Comparison of ENCODE assay signal across 8 mouse cellular contexts in the genomic region with DNA sequence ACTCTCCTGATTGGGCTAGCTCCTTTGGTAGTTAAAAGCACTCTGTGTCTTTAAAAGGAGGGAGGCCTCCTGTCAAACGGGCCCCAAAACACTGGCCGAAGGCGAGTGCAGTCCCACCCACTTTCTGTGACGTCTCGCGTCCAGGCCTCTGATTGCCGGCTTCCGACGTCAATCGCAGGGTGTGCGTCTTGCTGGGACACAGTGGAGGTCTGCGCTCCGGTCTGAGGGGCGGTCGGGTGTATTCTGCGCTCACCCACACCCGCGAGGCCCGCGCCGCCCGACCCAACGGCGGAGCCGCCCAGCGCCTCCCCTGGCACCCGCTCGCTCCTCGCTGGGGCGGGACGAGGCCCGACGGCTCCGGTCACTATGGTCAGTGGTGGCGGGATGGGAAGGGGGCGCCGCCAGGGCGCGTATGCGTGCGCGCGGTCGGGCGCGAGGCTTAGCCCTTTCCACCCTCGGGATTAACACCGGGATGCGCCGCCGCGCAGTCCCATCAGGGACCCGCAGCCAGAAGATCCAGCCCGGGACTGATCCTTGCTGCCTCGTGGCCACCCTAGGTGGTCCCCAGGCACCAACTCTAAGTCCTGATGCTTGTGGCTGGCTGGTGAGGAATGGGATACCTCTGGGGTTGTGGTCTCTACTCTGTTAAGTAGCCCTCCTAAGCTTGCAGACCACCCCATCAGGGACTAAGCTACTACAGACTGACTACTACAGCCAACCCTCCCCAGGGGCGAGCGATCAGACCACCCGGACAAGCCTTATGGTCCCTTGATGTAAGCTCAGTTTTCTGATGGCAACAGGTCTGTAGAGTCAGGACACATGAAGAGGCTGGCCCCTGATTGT. TPM values are rescaled to one million over a fixed set of nuclear protein-coding genes. Genes with fewer than 3 reads are reported as not detected.
DNase-seq lines count a peak whose midpoint lies in the region; ATAC-seq lines count a peak whose summit lies in the region.

Gene Otub2, plus strand, starts transcription at position 178 of the 843 bp plus-strand sequence.

- peak within 1 kb of the TSS; percentile 85 for H3K4me2 ChIP-seq in hindbrain, embryonic 16.5 days (ENCODE audit: low read length)

- H3K4me3 ChIP-seq in hindbrain, embryonic 16.5 days (ENCODE audit: low read length): peak within 1 kb of the TSS; percentile 78
- peak within 1 kb of the TSS; percentile 34 for H3K4me3 ChIP-seq in macrophage (ENCODE audit: inconsistent target)

- H3K27ac ChIP-seq in hindbrain, embryonic 16.5 days (ENCODE audit: low read depth, low read length): peak within 1 kb of the TSS; percentile 74
- H3K27ac ChIP-seq in macrophage: no peak within 1 kb of the TSS

- peak; percentile 99 for ATAC-seq in hindbrain, embryonic 16.5 days

- no peaks in the 10 kb centered on the region for H3K36me3 ChIP-seq in hindbrain, embryonic 16.5 days (ENCODE audit: control insufficient read depth, insufficient read depth, low read length)
- no peaks in the 10 kb centered on the region for H3K36me3 ChIP-seq in macrophage (ENCODE audit: inconsistent target)

- H3K27me3 ChIP-seq in hindbrain, embryonic 16.5 days (replicated peaks; ENCODE audit: control insufficient read depth, insufficient read depth, low read length): no peaks in the 10 kb centered on the region

- H3K4me1 ChIP-seq in hindbrain, embryonic 16.5 days (ENCODE audit: control insufficient read depth, insufficient read depth, low read depth, low read length): peaks cover 6% of the 10 kb centered on the region

- no peaks in the 10 kb centered on the region for H3K9me3 ChIP-seq in hindbrain, embryonic 16.5 days (ENCODE audit: control insufficient read depth, low read length)

- peak; percentile 86 for DNase-seq in T-cell, adult 2 months (ENCODE audit: low spot score)
- DNase-seq in cerebellum, postnatal 36 days: peak; percentile 96 to 97
- DNase-seq in gastrocnemius, adult 18-20 months (ENCODE audit: low spot score): peak; percentile 98
- peak; percentile 97 to 99 for DNase-seq in left cerebral cortex, adult 18-20 months (ENCODE audit: low spot score in 2 of 2)
- DNase-seq in right cerebral cortex, adult 18-20 months: peak; percentile 98
- DNase-seq in urinary bladder, postnatal 10 days (ENCODE audit: low spot score): peak; percentile 90

- WGBS in hindbrain, embryonic 16.5 days: 0% methylated on average over 57 of the region's 58 CpGs
- 1% methylated on average over 58 of the region's 58 CpGs for WGBS in macrophage (ENCODE audit: missing documents)

- H3K79me2 ChIP-seq in macrophage (ENCODE audit: inconsistent target): no peaks in the 10 kb centered on the region

- peak within 1 kb of the TSS; percentile 99 for H3K9ac ChIP-seq in hindbrain, embryonic 16.5 days (ENCODE audit: low read depth, low read length)

RNA-seq across cellular contexts. Expression of gene Otub2, which starts in this region (rescaled TPM):
- 10 to 100 TPM; 11.2 to 15.5 TPM for total RNA-seq in gastrocnemius, adult 18-20 months (2021)
- 23.4 and 23.7 TPM in 2 replicates for polyA plus RNA-seq in hindbrain, embryonic 16.5 days (2015; fragmentation: Nextera tagmentation; extraction: Ambion mirVana)
- total RNA-seq in left cerebral cortex, adult 18-20 months (2021): 10 to 100 TPM; 32.7 to 38.9 TPM
- total RNA-seq in macrophage (2018; cell fraction: chromatin; rRNA removed): 1 to 10 TPM in 12 of 26 experiments, under 1 TPM in 10, not detected in 4; 0.21 to 2.7 (median 1.0) TPM
- 1 to 10 TPM in 12 of 26 experiments, under 1 TPM in 14; 0.19 to 2.1 (median 0.87) TPM for total RNA-seq in macrophage (2018; cell fraction: cytosol; rRNA removed)
- total RNA-seq in macrophage (2018; cell fraction: nucleus; rRNA removed): 1 to 10 TPM in 13 of 26 experiments, under 1 TPM in 12, not detected in 1; 0.25 to 2.1 (median 1.0) TPM
- 0.64 to 1.1 TPM (median 0.80 TPM) in 3 replicates for polyA plus RNA-seq in macrophage (2018)

Comparison
In these comparisons a context has a peak if more than half of its experiments do, and no peak if none do; other contexts are left out.
1. RNA of gene Otub2 (polyA plus RNA-seq): 23.4 to 23.7 TPM in hindbrain, embryonic 16.5 days; 0.64 to 1.1 TPM in macrophage; every median in the first group is over 10 times any median in the second.
2. Peak in every context shown above with its lines, with median percentiles within 50 percentile points of each other: DNase-seq.